ENCODE assay signal across 16 mouse cellular contexts in the genomic region with DNA sequence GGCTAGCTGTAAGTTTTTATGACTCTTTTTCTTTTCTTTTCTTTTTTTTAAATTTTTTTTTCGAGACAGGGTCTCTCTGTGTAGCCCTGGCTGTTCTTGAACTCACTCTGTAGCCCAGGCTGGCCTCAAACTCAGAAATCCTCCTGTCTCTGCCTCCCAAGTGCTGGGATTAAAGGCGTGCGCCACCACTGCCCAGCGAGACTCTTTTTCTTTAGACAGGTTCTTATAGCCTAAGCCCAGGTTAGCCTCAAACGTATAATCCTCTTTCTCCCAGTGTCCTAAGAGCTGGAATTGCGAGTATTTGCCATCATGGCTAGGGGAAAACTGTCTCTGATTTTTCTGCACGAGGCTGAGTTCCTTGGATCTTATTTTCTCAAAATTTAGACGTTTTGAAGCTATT.
"Had no signal": no experiment of that assay in that cellular context is flagged by ENCODE, and none has a peak within 500 bp of the region (broad histone marks: within the 10 kb centered on the region; RNA-seq: fewer than 3 reads in every experiment).

No protein-coding gene starts in this region.

- H3K9ac ChIP-seq: neural tube, embryonic 13.5 days; neural tube, embryonic 15.5 days; stomach, embryonic 15.5 days had no signal

- H3K27me3 ChIP-seq: neural tube, embryonic 13.5 days; neural tube, embryonic 15.5 days; stomach, embryonic 15.5 days had no signal

- H3K36me3 ChIP-seq: neural tube, embryonic 13.5 days; neural tube, embryonic 15.5 days had no signal

- H3K27ac ChIP-seq: neural tube, embryonic 13.5 days; neural tube, embryonic 15.5 days; stomach, embryonic 15.5 days; stomach, postnatal 0 days had no signal

- H3K4me2 ChIP-seq: neural tube, embryonic 13.5 days; neural tube, embryonic 15.5 days; stomach, embryonic 15.5 days had no signal

- DNase-seq: retina, postnatal 1 day; right cerebral cortex, adult 18-20 months; right cerebral cortex, postnatal 14 days; right cerebral cortex, postnatal 25 days; right cerebral cortex, postnatal 4 days; spleen, adult 18-20 months; thymus, adult 18-20 months; thymus, adult 2 months; thymus, postnatal 14 days; thymus, postnatal 25 days; thymus, postnatal 36 days; thymus, postnatal 4 days had no signal

- H3K4me3 ChIP-seq: neural tube, embryonic 13.5 days; neural tube, embryonic 15.5 days; stomach, embryonic 15.5 days had no signal

- H3K9me3 ChIP-seq: neural tube, embryonic 13.5 days; neural tube, embryonic 15.5 days; stomach, embryonic 15.5 days had no signal
